Mouse (Mus musculus): Measurements from ENCODE around the gene S100a16. TPM values are rescaled to one million over a fixed set of nuclear protein-coding genes. Genes with fewer than 3 reads are reported as not detected.

The S100a16 gene
- total RNA-seq, 2 experiments from 2014 or later, result not detected

DNA sequence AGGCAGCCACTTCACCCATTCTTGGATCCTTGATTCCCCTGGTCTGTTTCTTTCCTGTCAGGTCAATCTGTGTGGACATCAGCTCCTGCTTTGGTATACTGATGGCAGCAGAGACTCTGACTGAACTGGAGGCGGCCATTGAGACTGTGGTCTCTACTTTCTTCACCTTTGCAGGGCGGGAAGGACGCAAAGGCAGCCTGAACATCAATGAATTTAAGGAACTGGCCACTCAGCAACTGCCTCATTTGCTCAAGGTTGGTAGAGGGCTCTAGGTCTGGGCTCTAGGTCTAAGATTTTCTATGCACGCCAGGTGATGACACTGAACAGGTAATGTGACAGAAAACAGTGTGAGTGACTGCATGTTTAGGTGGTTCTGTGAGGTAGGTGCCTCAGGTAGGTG, 21.3 kb upstream of the S100a16 start:
- no peak for ATAC-seq (ENCODE audit: poor library complexity, severe bottlenecking)

DNA sequence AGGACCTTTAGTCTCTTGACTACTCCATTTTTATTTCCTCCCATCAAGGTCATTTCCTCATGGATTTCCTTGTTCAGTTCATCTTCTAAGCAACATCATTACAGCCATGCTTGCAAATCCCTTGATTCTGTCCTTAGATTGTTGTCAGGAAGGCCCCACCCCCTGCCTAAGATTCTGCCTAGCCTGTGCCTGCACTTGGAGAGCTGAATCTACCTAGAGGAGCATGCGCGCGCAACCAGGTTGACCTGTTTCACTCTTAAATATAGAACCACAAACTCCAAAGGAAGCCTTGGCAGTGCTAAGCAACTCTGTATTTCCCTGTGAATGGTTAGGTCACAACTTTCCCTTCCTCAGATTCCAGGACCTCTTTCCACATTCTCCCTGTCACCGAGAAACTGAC, 19.3 kb upstream of the S100a16 start:
- ATAC-seq (ENCODE audit: poor library complexity, severe bottlenecking), result no peak

DNA sequence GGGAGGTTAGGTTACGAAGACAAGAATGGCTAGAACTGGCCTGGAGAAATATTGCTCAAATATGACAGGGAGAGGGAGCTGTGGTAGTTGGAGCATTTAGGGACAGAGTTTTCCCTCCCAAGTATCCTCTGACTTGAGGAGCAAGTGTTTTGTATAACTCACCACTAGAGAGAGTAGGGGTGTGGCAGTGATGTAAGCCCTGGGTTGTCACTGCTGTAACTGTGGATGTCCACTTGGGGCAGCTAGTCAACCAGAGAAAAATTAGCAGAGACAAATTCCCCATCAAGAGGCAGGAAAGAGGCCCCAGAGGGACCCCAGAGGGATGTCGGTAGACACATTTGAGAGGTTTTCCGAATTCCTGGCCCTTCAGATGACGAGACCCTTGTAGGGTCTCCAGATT, 11.6 kb upstream of the S100a16 start:
- peak; percentile 97 for ATAC-seq (ENCODE audit: poor library complexity, severe bottlenecking)

DNA sequence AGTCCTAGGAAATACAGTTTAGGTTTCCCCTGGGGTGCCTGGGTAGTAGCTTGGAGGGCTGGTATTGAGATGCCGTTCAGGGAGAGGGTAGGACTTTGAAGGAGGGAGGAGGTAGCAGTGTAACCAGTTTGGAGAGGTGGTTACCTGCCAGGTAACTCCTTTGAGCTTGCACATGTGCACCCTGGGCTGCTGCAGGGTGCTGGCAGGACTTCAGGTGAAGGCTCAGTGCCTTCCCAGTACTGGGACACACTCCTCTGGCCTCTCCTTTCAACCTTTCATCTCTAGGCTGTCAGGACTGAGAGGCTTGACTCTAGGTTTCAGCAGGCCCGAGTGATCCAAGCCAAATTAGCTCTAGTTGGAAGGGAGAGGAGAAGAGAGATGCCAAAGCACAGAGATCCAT, 11.0 kb upstream of the S100a16 start:
- no peak for ATAC-seq (ENCODE audit: poor library complexity, severe bottlenecking)

DNA sequence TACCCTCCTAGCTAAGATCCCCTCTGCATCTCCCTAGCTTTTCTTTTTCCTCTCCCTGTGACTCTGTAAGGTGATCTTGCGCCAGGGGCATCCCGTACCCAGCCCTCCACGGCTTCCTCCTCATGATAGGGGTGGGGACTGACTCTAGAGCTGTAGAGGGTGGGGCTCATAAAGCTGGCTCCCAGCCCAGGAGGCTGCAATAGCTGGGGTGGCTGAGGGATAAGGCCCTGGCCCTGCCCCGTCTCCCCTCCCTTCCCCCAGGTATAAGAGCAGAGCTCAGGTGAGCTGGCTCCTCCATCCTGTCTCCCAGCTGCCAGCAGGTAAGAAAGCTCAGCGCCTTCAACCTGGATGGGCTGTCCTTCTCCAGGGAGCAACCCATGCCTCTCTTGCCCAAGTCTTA, 10.5 kb upstream of the S100a16 start, which contains the start of gene S100a14:
Gene S100a14, plus strand, starts transcription at position 277 of the 400 bp plus-strand sequence.
- ATAC-seq (ENCODE audit: poor library complexity, severe bottlenecking), result peak; percentile 70

DNA sequence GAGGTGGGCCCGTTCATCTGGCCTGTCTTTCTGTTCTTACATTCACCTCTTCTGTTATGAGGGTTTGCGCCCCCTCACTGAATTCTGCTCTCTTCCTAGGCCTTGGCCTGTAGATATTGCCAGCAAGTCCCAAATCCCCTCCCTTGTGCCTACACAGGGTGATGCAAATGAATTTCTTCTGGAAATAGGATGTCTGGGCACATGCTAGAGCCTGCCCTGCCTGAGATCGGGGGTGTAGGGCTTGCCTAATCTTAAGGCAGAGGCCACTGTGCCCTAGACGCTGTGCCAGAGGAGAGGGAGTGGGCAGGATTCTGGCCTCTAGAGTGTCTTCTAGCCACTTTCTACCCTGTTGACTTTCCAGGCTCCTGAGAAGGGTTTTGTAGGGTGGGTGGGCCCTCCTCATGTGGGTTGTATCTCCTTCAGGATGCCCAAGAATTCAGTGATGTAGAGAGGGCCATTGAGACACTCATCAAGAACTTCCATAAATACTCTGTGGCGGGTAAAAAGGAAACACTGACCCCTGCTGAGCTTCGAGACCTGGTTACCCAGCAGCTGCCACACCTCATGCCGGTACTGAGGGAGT, 9.7 kb upstream of the S100a16 start:
- no peak for ATAC-seq (ENCODE audit: poor library complexity, severe bottlenecking)

DNA sequence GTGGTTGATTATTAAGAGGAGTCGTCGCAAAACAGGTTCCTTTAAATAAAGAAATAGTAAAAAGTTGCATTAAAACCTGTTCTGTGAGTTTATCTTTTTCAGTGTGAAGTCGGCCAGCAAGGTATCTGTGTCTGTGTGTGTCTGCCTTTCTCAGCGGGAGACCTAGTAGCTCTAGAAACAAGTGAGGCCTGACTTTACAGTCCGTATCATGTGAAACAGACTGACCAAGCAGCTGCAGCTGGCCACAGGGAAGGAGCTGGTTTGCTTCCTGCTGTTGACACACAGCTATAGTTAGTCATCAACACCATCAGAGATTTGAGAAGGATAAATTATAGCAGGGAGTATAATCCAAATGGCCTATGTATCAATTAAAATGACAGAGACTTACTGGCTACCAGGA, 5.3 kb upstream of the S100a16 start:
- no peak for ATAC-seq (ENCODE audit: poor library complexity, severe bottlenecking)

DNA sequence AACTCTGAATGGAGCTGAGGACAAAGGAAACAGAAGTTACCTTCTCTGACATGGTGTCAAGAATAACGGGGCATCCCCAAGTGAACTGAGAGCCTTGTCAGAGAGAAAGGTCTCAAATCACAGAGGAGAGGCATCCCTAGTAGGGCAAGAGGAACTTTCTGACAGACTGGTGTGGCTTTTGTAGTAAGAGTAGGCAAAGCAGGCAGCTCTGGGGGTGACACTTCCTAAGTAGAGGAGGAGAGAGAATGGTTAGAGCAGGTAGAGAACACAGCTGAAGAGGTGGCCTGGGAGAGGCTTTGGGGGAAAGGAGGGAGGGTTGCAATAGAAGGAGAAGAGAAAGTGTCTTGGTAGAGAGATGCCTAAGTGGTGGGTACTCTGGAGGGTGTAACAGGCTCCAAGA, 1.6 kb upstream of the S100a16 start:
- ATAC-seq (ENCODE audit: poor library complexity, severe bottlenecking), result no peak

DNA sequence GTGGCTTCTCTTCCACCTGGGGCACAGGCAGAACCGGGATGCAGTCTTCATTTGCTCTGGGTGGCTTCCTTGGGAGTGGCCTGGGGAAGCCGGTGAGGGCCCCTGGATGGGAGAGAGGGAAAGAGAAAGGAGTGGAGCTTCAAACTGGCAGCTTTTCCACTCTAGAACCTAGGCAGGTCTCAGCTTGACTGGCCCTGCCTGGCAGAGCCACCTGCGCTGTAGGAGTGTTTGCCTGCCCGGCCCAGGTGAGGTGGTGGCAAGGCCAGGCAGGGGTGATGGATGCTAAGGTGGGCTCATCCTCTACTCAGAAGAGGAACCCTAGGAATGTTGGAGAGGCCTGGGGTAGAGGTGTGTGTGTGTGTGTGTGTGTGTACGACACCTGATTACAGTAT, 847 bp downstream of the S100a16 start:
- no peak for ATAC-seq (ENCODE audit: poor library complexity, severe bottlenecking)

DNA sequence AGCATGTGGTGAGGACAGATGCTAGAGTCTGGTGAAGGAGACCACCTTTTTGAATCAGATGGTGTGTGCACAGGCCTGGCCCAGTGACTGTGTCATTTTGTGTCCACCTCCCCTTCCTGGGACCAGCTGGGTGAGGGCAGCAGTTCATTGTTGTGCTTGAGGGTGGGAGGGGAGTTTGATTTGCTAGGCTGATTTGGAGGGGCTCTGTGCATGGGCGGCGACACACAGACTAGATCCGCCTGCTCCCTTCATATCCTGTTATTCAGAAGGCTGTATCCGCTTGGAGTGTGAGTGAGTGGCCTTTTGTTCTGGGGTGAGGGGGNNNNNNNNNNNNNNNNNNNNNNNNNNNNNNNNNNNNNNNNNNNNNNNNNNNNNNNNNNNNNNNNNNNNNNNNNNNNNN, 3.9 kb downstream of the S100a16 start:
- no peak for ATAC-seq (ENCODE audit: poor library complexity, severe bottlenecking)

DNA sequence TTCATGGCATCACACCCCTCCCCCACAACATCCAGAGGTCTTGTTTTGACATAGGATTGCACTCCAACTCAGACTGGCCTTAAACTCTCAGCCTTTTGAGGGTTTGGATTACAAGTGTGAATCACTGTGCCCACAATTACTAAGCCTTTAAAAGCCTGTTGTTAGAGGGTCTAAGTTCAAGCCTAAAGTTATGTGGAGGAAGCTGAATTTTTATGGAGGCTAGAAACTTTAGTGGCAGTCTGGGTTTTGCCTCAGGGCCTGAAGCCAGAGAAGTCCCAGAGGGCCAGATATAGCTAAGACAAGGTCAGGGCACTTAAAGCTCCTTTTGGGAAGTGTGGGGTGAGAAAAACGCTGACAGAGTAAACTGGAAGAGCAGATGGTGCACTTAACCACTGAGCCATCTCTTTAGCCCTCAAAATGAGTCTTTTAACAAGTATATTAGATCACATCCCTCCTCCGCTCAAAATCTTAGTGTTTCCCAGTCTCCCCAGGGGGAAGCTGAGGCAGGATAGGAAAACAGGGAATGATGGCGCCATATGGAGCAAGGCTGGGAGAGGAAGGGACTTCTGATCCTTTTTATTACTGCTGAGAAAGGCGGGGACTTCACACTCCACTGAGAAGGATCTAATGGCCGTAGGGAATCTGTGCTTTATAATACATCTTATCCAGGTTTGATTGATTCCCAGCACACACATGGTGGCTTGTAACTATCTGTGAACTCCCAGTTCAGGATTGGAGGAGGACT, 12.8 kb downstream of the S100a16 start:
- no peak for ATAC-seq (ENCODE audit: poor library complexity, severe bottlenecking)

DNA sequence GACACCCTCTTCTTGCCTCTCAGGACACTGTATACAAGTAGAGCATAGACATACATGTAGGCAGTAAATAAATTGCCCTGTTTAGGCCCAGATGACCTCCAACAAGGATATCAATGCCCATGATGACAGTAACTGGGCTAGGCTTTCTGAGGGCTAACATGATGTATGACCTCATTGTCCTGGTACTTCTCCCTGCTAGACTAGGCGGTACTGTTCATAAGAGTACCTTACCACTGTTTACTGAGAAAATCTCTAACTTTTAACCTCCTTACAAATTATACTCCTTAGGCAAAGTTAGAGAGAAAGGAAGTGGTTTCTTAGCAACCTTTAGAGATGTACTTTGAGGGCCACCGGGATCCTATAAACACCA, 13.4 kb downstream of the S100a16 start:
- no peak for ATAC-seq (ENCODE audit: poor library complexity, severe bottlenecking)

DNA sequence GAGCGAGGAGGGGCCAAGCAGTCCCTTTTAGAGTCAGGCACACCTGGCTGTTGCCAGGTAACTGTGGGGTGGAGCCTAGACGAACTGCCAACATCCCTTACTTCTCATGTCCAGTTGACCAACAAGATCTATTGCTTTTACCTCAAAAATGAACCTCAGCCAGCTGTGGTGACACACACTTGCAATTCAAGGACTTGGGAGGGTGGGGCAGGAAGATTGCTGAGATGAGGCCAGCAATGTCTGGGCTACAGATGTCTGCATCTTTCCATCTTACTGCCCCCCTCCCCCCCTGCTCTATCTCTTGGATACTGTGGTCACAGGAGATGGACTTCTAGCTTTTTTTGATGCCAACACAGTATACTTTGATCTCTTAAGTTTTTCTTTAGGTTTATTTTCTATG, 15.2 kb downstream of the S100a16 start:
- no peak for ATAC-seq (ENCODE audit: poor library complexity, severe bottlenecking)

DNA sequence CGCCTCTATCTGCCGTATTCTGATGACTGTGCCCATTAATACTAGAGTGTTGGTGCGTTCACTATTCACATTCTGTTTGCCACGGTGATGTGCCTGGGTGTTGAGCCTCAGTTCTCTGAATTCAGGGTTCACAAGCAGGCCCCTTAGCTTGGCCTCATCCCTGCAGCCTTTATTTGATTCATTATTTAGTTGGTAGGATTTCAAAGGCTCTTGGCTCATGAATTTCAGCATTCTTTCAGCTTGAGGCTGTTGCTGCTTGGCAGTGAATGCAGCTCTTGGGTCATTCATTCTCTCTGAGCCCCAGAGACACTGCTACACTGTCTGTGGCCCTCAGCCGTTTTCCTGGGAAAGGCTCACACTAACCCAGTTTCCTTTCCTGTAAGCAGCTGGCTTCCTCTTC, 18.9 kb downstream of the S100a16 start:
- ATAC-seq (ENCODE audit: poor library complexity, severe bottlenecking), result no peak

DNA sequence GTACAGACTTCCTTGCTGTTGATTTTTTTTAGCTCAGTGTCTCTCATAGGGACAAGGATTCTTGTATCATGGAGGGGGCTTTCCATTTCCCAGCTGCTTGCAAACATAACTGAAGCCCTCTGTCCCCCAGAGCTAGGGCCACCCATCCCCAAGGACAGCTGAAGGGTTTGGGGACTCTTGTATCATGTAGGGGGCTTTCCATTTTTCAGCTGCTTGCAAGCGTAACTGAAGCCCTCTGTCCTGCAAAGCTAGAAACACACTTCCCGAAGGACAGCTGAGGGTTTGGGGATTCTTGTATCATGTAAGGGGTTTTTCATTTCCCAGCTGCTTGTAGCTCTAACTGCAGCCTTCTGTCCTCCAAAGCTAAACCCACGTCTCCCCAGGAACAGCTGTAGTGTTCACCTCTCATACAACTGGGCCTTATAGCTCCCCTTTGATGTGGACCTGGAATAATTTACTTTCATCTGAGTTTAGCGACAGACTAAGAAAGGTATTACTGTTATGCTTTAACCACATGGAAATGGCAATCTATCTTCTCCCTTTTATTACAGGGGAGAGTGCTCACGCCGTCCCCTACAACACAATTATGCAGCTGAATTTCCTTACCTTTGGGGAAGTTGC, 23.1 kb downstream of the S100a16 start, which contains the start of gene S100a3:
Gene S100a3, plus strand, starts transcription at position 571 of the 621 bp plus-strand sequence.
- no peak for ATAC-seq (ENCODE audit: poor library complexity, severe bottlenecking)

DNA sequence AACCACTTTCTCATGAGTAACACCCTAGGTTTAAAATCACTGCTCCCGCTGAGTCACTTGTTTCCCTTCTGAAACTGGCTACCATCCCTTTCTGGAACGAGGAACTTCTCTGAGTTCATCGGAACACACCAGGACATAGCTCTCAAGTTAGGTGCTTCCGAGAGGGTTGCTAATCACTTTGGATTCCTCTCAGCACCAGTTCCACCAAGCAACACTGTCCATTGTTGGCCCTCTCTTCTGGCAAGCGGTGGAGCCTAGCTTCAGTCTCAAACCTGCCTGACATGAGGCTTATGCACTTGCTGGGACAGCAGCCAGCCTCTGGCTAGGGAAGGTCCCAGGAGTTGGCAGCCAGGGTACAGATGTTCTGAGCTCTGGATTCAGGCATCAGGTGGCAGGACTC, 37.6 kb downstream of the S100a16 start:
- ATAC-seq (ENCODE audit: poor library complexity, severe bottlenecking), result no peak

DNA sequence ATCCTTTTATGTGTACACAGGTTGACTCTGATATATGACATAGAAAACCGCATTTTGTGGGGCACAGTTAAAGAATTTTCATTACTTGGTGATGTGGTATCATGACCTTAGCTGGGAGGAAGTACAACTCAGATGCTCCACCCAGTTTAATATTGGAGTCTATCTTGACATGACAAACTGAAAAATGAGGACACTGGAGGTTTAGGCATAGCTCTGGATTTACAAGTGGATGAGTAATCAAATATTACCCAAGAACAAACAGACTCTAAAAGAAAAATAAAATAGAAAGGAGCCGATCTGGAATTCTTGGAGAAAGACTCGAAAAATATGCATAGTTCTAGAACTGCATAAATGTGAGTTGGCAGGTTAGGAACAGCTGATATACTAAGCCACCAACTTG, 38.3 kb downstream of the S100a16 start:
- no peak for ATAC-seq (ENCODE audit: poor library complexity, severe bottlenecking)

DNA sequence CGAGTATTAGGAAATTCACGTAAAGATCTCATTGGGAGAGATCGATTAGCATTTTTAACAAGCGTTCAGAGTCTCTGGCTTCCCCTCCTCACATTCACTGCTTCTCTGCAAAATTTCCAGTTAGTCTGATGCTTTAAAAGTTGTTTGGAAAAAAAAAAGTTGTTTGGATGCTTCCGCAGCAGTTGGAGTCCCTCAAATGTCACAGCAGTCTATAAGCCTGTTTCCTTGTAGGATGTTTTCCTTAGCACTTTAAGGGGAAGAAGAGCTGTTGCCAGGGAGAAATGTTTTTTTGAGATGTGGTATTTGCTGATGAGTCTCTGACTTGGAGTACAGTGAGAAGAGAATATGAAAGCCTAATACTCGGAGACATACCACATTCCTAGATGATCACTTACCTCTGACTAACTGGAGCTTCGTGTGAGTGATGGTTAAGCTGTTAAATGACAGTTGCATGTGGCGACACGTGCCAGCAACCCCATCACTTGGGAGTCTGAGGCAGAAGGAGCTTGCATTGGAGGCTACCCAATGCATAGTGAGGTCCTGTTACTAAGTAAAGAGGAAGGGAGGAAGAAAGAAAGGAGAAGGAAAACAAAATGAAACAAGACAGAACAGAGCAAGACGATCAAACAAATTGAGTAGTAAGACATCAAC, 39.4 kb downstream of the S100a16 start:
- ATAC-seq (ENCODE audit: poor library complexity, severe bottlenecking), result no peak

DNA sequence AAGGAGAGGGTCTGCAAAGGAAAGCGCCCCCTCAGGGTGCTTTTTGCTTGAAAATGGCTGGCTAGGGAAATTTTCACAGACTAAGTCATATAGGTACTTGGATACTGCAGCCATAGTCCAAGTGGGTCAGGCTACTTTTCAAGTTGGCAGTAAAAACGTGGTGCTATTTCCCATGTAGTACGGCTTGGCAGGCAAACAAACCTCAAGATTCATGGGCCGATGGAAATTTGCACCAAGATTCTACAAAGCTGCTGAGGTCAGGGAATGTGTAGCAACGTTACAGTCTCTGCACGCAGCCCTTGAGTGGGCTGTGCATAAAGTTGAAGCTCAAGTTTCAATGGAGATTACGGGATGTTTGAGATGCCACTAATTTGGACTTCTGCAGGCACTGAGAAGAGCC, 42.4 kb downstream of the S100a16 start:
- no peak for ATAC-seq (ENCODE audit: poor library complexity, severe bottlenecking)

DNA sequence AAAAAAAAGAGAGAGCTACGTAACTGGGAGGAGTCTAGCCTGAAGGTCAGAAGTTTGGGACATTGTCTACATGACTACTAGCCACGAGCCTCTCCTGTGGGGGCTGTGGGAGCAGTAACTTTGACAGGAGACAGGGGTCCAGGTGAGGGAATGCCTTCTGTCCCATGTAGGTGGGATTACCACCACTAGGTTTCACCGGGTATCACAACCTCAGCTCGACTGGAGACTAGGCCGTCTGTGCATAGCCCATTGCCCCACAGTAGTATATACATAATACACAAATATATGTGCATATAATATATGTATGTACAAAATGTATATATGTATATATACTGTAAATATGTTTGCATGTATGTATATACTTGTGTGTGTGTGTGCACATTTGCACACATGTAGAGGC, 44.1 kb downstream of the S100a16 start:
- ATAC-seq (ENCODE audit: poor library complexity, severe bottlenecking), result no peak

DNA sequence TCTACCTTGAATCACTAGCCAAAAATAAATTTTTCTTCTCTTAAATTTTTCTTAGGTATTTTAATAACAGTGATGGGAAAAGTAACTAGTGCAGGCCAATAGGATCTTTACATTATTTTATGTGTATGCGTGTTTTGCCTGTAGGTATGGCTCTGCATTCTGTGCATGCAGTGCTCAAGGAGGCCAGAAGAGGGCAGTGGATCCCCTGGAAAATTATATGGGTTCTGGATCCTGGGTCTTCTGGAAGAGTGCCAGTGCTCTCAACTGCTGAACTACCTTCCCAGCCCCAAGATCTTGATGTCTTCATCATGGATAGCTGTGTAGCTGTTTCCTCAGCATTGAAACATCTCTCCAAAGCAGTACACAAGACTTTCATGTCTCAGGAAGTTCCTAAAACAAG, 45.1 kb downstream of the S100a16 start:
- no peak for ATAC-seq (ENCODE audit: poor library complexity, severe bottlenecking)

DNA sequence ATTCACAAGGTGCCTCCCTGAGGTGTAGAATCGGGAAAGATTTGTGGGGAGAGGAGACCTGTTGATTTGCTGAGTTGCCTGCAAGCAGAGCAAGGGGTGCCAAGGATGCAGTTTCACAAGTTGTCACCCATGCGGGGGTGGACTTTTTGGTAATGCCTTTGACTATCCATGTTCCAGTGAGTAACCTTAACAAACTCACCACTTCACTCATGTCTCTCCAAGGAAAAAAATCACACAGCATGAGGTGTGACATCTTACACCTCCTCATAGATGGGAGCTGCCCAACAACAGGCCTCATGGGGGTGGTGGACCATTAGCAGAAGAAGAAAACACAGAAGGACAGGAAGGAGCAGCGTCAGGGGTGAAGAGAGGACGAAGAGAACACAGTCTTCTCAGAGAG, 45.5 kb downstream of the S100a16 start:
- no peak for ATAC-seq (ENCODE audit: poor library complexity, severe bottlenecking)

All from megakaryocyte, adult 5-6 weeks (primary cell).